Mouse (Mus musculus) A20 (cell line): ENCODE measurements around the gene BC049352.

Experiments
- DNase-seq: peaks from one replicate; pipeline ENCODE4 v3.0.0-alpha.2; 2011; ENCODE audit warnings: low read depth, low spot score

BC049352 gene

GRCm38 (mm10) chr9:45247536-45247935, 65.7 kb downstream of the BC049352 start:
- peak; percentile 78 for DNase-seq

GRCm38 (mm10) chr9:45250306-45250705, 68.5 kb downstream of the BC049352 start:
- DNase-seq, result no peak

- no peak for DNase-seq
These were observed 69.5 kb downstream of the BC049352 start for GRCm38 (mm10) chr9:45251281-45251680.

GRCm38 (mm10) chr9:45251990-45252389, 70.2 kb downstream of the BC049352 start:
- no peak for DNase-seq

- DNase-seq, result no peak
These were observed 70.6 kb downstream of the BC049352 start for GRCm38 (mm10) chr9:45252395-45252794.

- no peak for DNase-seq
These were observed 72.2 kb downstream of the BC049352 start for GRCm38 (mm10) chr9:45254021-45254420.

GRCm38 (mm10) chr9:45254605-45255004, 72.8 kb downstream of the BC049352 start:
- DNase-seq, result peak; percentile 74

GRCm38 (mm10) chr9:45255431-45255830, 73.6 kb downstream of the BC049352 start:
- no peak for DNase-seq

- no peak for DNase-seq
These were observed 74.2 kb downstream of the BC049352 start for GRCm38 (mm10) chr9:45255967-45256366.

GRCm38 (mm10) chr9:45259065-45259464, 77.3 kb downstream of the BC049352 start:
- DNase-seq, result no peak

- DNase-seq, result no peak
These were observed 79.7 kb downstream of the BC049352 start for GRCm38 (mm10) chr9:45261466-45261865.

- no peak for DNase-seq
These were observed 80.1 kb downstream of the BC049352 start for GRCm38 (mm10) chr9:45261872-45262271.

- DNase-seq, result no peak
These were observed 85.3 kb downstream of the BC049352 start for GRCm38 (mm10) chr9:45267099-45267498.

GRCm38 (mm10) chr9:45268079-45268478, 86.3 kb downstream of the BC049352 start:
- peak; percentile 48 for DNase-seq

GRCm38 (mm10) chr9:45268597-45269325, 87.0 kb downstream of the BC049352 start, which contains the start of gene Il10ra:
TSS of gene Il10ra (minus strand) at chr9:45269149.
- DNase-seq, result no peak

GRCm38 (mm10) chr9:45272213-45272612, 90.4 kb downstream of the BC049352 start:
- peak; percentile 85 for DNase-seq

- DNase-seq, result peak; percentile 82
These were observed 92.4 kb downstream of the BC049352 start for GRCm38 (mm10) chr9:45274218-45274617.

- DNase-seq, result no peak
These were observed 92.8 kb downstream of the BC049352 start for GRCm38 (mm10) chr9:45274635-45275034.

- no peak for DNase-seq
These were observed 98.3 kb downstream of the BC049352 start for GRCm38 (mm10) chr9:45280059-45280458.

- DNase-seq, result peak; percentile 70
These were observed 99.1 kb downstream of the BC049352 start for GRCm38 (mm10) chr9:45280891-45281290.

GRCm38 (mm10) chr9:45282466-45282865, 100.7 kb downstream of the BC049352 start:
- no peak for DNase-seq

- DNase-seq, result no peak
These were observed 109.8 kb downstream of the BC049352 start for GRCm38 (mm10) chr9:45291481-45292168.
